Mouse (Mus musculus): ENCODE data around the gene Cnih2. TPM values are rescaled to one million over a fixed set of nuclear protein-coding genes. Genes with fewer than 3 reads are reported as not detected.
A peak's percentile ranks its signal among the peaks of the same experiment; 100 is the strongest.

Gene Cnih2
- polyA plus RNA-seq, 1 experiment from 2014 or later: 5.8 TPM

DNA sequence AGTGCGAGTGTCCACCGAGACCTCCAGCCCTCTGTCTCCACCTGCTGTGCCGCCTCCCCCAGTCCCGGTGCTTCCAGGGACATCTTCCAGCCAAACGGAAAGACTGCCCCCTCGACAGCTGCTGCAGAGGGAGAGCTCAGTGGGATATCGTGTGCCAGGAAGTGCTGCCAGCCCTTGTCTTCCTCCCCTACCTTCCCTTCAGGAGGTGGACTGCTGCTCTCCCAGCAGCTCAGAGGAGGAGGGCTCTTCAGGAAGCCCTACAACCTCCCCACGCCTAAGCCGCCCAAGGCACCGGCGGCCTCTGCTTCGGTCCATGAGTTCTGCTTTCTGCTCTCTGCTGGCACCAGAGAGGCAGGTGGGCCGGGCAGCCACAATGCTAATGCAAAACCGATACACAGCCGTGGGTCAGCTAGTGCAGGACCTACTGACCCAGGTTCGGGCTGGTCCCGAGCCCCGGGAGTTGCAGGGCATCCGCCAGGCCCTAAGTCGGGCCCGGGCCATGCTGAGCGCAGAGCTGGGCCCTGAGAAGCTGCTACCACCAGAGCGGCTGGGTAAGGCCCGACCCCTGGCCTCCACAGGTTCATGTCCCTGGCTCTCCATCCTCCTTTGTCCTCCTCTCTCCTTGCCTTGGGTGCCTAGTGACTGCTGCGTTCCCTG is 46.0 kb downstream of the Cnih2 start:
- peaks cover 27% of the 10 kb centered on the region for H3K36me3 ChIP-seq
- H3K4me3 ChIP-seq: peak overlapping the region; percentile 48
- no peak overlapping the region; the same call in 1 of the 2 replicates for H3K27ac ChIP-seq (replicated peaks)
- WGBS: 24% methylated on average over 25 of the region's 25 CpGs
- peak overlapping the region; percentile 71 for H3K4me2 ChIP-seq
- peak overlapping the region; percentile 72 for H3K9ac ChIP-seq
- no peaks in the 10 kb centered on the region for H3K9me3 ChIP-seq
- ATAC-seq (ENCODE audit: extremely low read depth, insufficient number of reproducible peaks, low FRiP score, low TSS enrichment): no peak
- H3K4me1 ChIP-seq: peaks cover 39% of the 10 kb centered on the region
- peaks cover 45% of the 10 kb centered on the region for H3K27me3 ChIP-seq (replicated peaks)

DNA sequence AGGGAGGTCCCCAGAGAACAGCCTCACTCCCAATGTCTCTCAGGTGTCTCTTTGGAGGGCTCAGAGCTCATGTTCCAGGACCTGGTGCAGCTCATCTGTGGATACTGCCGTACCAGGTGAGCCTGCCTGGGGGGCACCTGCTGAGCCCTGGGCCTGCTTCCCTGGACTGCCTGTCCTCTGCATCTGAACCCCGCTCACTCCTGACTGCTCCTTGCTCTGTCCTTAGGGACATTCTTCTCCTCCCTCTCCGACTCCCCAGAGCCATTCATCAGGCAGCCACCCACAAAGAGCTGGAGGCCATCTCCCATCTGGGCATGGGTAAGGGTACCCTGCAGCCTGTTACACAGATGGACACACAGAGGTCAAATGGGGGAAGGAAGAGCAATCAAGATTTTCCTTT is 46.8 kb downstream of the Cnih2 start:
- peak overlapping the region; percentile 72 for H3K9ac ChIP-seq
- 58% methylated on average over 3 of the region's 3 CpGs for WGBS

DNA sequence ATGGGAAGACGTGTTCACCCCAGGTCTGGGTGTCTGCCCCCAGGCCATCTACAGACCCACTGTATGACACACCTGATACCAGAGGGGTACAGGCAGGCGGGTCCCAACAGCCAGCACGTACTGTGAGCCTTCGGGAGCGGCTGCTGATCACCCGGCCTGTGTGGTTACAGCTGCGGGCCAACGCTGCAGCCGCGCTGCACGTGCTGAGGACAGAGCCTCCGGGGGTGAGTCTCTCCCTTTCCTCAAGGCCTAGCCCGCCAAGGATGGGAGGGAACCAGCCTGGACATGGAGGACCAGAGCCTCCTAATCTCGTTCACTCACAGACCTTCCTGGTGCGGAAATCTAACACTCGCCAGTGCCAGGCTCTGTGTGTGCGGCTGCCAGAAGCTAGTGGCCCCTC is 47.3 kb downstream of the Cnih2 start:
- no peak; the same call in 1 of the 2 replicates for ATAC-seq (ENCODE audit: extremely low read depth, insufficient number of reproducible peaks, low FRiP score, low TSS enrichment)
- WGBS: 7% methylated on average over 17 of the region's 17 CpGs

More for the DNA sequence above, 46.8 kb downstream of the Cnih2 start:
- Histone ChIP-seq H3K27ac (replicated peaks) (peak overlapping the region; percentile 70; the same call in 1 of the 2 replicates), H3K4me2 (peak overlapping the region; percentile 71), H3K4me3 (peak overlapping the region; percentile 48), H3K9me3 (no peaks in the 10 kb centered on the region), H3K4me1 (peaks cover 37% of the 10 kb centered on the region), H3K36me3 (peaks cover 35% of the 10 kb centered on the region), H3K27me3 (replicated peaks) (peaks cover 45% of the 10 kb centered on the region)
- no peak for ATAC-seq (ENCODE audit: extremely low read depth, insufficient number of reproducible peaks, low FRiP score, low TSS enrichment)

DNA sequence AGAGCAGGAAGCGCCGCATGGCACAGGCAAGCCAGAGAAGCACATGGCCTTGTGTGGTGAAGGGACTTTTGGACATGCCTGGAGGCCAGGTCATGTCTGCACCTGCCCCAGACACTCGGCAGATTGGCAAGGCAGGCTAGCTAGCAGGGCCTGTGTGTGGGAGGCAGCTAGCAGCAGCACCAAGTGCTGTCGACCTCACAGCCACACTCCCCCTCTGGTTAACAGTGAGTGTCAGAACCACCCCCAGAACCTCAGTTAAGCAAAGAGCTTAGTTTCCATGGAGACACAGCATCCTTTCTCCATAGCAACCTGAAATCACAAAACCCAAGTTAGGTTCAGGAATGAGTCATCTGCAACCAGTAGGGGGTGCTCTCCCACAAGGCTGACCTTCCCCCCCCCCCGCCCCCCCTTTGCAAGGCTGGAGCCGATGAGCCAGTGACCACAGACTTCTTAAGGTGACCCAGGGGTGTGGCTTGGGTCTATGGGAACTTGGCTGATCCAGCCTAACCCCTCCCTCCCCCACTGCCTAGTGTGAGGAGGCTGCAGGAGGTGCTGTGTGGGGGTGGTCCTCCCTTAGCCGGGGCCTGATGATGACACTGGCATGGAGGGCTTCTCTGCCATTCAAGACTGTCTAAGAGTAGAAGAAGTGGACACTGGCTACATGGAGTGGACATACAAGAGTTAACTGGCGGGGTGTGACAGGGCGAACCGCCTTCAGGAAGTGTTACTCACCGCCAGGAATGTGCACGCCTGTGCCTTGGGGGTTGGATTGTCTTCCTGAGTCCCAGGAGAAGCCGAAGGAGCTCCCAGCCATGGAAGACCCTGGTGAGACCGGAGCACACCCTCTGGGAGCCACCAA is 48.0 kb downstream of the Cnih2 start, which contains the start of gene Rin1:
Rin1 (plus strand) TSS at position 435 of the 859 bp plus-strand sequence.
- Histone ChIP-seq H3K27me3 (replicated peaks) (peaks cover 41% of the 10 kb centered on the region), H3K4me1 (peaks cover 34% of the 10 kb centered on the region), H3K9me3 (no peaks in the 10 kb centered on the region), H3K36me3 (peaks cover 42% of the 10 kb centered on the region), H3K9ac (peak within 1 kb of the TSS; percentile 72), H3K27ac (replicated peaks) (peak within 1 kb of the TSS; percentile 70), H3K4me2 (peak within 1 kb of the TSS; percentile 71), H3K4me3 (peak within 1 kb of the TSS; percentile 48)
- WGBS: 12% methylated on average over 14 of the region's 14 CpGs
- ATAC-seq (ENCODE audit: extremely low read depth, insufficient number of reproducible peaks, low FRiP score, low TSS enrichment): no peak

More for the DNA sequence above, 47.3 kb downstream of the Cnih2 start:
- Histone ChIP-seq H3K9me3 (no peaks in the 10 kb centered on the region), H3K27me3 (replicated peaks) (peaks cover 45% of the 10 kb centered on the region), H3K4me1 (peaks cover 34% of the 10 kb centered on the region), H3K36me3 (peaks cover 40% of the 10 kb centered on the region), H3K9ac (peak overlapping the region; percentile 72), H3K27ac (replicated peaks) (peak overlapping the region; percentile 70), H3K4me3 (peak overlapping the region; percentile 48), H3K4me2 (peak overlapping the region; percentile 71)

DNA sequence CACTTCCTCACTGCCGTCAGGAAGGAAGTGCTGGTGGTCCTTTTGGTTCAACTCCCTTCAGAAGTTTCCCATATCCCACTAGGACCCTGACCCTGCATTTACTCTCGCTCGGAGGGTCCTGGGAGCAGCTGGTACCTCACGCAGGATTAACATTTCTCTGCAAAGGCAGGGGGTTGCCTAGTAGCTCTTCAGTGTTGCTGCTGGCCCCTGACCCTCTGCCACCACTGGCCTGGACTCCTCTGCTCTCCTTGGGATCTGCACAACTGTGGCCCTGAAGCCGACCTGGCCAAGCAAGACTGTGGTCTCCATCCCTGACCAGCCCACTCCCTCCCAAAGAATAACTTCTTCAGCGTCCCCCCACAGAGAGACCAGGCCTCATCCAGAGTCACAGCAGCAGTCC is 49.0 kb downstream of the Cnih2 start:
- ATAC-seq (ENCODE audit: extremely low read depth, insufficient number of reproducible peaks, low FRiP score, low TSS enrichment): no peak
- Histone ChIP-seq H3K9ac (no peak overlapping the region), H3K36me3 (peaks cover 42% of the 10 kb centered on the region), H3K4me1 (peaks cover 34% of the 10 kb centered on the region), H3K4me3 (no peak overlapping the region), H3K4me2 (no peak overlapping the region), H3K9me3 (no peaks in the 10 kb centered on the region), H3K27ac (replicated peaks) (no peak overlapping the region), H3K27me3 (replicated peaks) (peaks cover 33% of the 10 kb centered on the region)
- 82% methylated on average over 6 of the region's 6 CpGs for WGBS

DNA sequence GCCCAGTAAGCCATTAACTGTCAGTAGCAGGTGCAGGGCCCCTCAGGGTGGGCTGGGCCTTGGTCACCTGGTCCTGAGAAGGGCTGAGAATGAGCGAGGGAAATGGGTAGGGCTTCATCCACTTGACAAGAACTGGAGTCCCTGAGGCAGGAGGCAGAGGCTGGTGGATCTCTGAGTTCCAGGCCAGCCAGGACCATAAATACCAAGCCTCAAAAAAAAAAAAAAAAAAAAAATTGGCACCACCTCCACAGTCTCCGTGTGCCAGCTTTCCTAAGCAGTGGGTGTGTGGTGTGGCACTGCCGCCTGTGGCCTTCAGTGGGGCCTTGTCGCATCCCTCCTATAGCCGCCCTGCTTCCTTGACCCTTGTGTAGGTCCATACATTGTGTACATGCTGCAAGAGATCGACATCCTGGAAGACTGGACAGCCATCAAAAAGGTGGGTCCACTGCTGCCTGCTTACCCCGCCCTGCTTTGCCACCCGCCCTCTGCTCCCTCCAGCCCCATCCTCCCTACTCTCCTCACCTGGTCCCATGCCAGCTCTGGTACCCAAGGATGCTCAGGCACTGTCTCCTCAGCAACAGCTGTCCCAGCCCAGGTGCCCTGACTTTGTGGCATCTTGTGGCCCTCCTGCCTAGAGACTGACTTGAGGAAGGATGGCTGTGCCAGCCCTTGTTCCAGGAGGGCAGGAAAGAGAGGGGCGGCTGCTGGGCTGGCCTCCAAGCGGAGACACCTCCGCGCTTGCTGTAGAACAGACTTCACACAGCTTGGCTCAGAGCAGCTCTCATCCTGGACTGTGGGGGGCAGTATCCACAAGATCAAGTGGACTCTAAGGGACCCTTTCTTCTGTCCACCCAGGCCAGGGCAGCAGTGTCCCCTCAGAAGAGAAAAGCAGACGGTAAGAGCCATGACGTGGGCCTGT is 49.9 kb downstream of the Cnih2 start:
- Histone ChIP-seq H3K27ac (replicated peaks) (no peak overlapping the region), H3K27me3 (replicated peaks) (peaks cover 28% of the 10 kb centered on the region), H3K9me3 (no peaks in the 10 kb centered on the region), H3K9ac (no peak overlapping the region), H3K4me1 (peaks cover 34% of the 10 kb centered on the region), H3K4me2 (no peak overlapping the region), H3K4me3 (no peak overlapping the region), H3K36me3 (peaks cover 50% of the 10 kb centered on the region)
- no peak for ATAC-seq (ENCODE audit: extremely low read depth, insufficient number of reproducible peaks, low FRiP score, low TSS enrichment)
- 83% methylated on average over 14 of the region's 14 CpGs for WGBS

DNA sequence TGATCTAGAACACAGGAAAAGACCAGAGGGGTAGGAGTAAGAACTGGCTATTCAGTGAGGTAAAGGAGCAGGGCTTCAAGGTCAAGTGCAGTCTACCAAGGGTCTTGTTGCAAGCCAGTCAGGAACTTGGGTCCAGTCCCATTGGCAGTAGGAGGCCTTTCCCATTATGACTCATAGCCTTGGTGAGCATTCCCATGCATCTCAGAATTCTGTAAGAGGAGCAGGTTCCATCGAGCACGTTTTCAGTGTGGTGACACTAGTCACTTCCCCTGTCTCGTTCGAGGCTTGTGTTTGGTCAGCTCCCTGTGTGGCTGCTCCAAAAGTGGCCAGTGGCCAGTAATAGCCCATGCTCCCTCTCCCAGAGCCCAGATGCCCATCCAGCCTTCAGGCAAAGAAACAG is 52.8 kb downstream of the Cnih2 start:
- Histone ChIP-seq H3K9me3 (no peaks in the 10 kb centered on the region), H3K4me1 (peaks cover 26% of the 10 kb centered on the region), H3K27me3 (replicated peaks) (peaks cover 3% of the 10 kb centered on the region; the same call in 1 of the 2 replicates), H3K36me3 (peaks cover 57% of the 10 kb centered on the region), H3K27ac (replicated peaks) (no peak overlapping the region), H3K4me3 (no peak overlapping the region), H3K9ac (no peak overlapping the region), H3K4me2 (no peak overlapping the region)
- 72% methylated on average over 4 of the region's 4 CpGs for WGBS
- ATAC-seq (ENCODE audit: extremely low read depth, insufficient number of reproducible peaks, low FRiP score, low TSS enrichment): no peak

Other genes starting within 250 kb of the Cnih2 start
- 40.5 and 42.2 TPM in 2 replicates for gene Ctsf, start 243.4 kb downstream of the Cnih2 start, polyA plus RNA-seq (2015; fragmentation: Nextera tagmentation; extraction: Ambion mirVana)
- 2.8 and 3.9 TPM in 2 replicates for gene Actn3, start 220.6 kb downstream of the Cnih2 start, polyA plus RNA-seq (2015; fragmentation: Nextera tagmentation; extraction: Ambion mirVana)
- 8.4 and 8.6 TPM in 2 replicates for gene Zdhhc24, start 219.9 kb downstream of the Cnih2 start, polyA plus RNA-seq (2015; fragmentation: Nextera tagmentation; extraction: Ambion mirVana)
- gene Bbs1, start 191.9 kb downstream of the Cnih2 start, polyA plus RNA-seq (2015; fragmentation: Nextera tagmentation; extraction: Ambion mirVana): 2.2 and 2.5 TPM in 2 replicates
- gene Dpp3, start 170.2 kb downstream of the Cnih2 start, polyA plus RNA-seq (2015; fragmentation: Nextera tagmentation; extraction: Ambion mirVana): 84.6 and 84.7 TPM in 2 replicates
- gene Peli3, start 155.4 kb downstream of the Cnih2 start, polyA plus RNA-seq (2015; fragmentation: Nextera tagmentation; extraction: Ambion mirVana): 0.99 and 1.0 TPM in 2 replicates
- 85.2 and 101 TPM in 2 replicates for gene Mrpl11, start 136.4 kb downstream of the Cnih2 start, polyA plus RNA-seq (2015; fragmentation: Nextera tagmentation; extraction: Ambion mirVana)
- 0.09 TPM in 2 replicates for gene Npas4, start 108.2 kb downstream of the Cnih2 start, polyA plus RNA-seq (2015; fragmentation: Nextera tagmentation; extraction: Ambion mirVana)
- gene Slc29a2, start 74.7 kb downstream of the Cnih2 start, polyA plus RNA-seq (2015; fragmentation: Nextera tagmentation; extraction: Ambion mirVana): 8.5 and 9.4 TPM in 2 replicates
- gene B4gat1, start 59.7 kb downstream of the Cnih2 start, polyA plus RNA-seq (2015; fragmentation: Nextera tagmentation; extraction: Ambion mirVana): 41.4 and 49.5 TPM in 2 replicates
- gene AC124502.3, start 59.6 kb downstream of the Cnih2 start, polyA plus RNA-seq (2015; fragmentation: Nextera tagmentation; extraction: Ambion mirVana): 1.4 and 1.7 TPM in 2 replicates
- 29.5 and 33.5 TPM in 2 replicates for gene Brms1, start 57.2 kb downstream of the Cnih2 start, polyA plus RNA-seq (2015; fragmentation: Nextera tagmentation; extraction: Ambion mirVana)
- 2.4 and 3.5 TPM in 2 replicates for gene Rin1, start 48.0 kb downstream of the Cnih2 start, polyA plus RNA-seq (2015; fragmentation: Nextera tagmentation; extraction: Ambion mirVana)
- 17.7 and 23.6 TPM in 2 replicates for gene Cd248, start 30.4 kb downstream of the Cnih2 start, polyA plus RNA-seq (2015; fragmentation: Nextera tagmentation; extraction: Ambion mirVana)
- gene Tmem151a, start 13.0 kb downstream of the Cnih2 start, polyA plus RNA-seq (2015; fragmentation: Nextera tagmentation; extraction: Ambion mirVana): 3.5 and 4.8 TPM in 2 replicates
- 84.3 and 94.6 TPM in 2 replicates for gene Yif1a, start 10.0 kb downstream of the Cnih2 start, polyA plus RNA-seq (2015; fragmentation: Nextera tagmentation; extraction: Ambion mirVana)
- 220 TPM in 2 replicates for gene Rab1b, start 8.6 kb upstream of the Cnih2 start, polyA plus RNA-seq (2015; fragmentation: Nextera tagmentation; extraction: Ambion mirVana)
- gene Klc2, start 20.0 kb upstream of the Cnih2 start, polyA plus RNA-seq (2015; fragmentation: Nextera tagmentation; extraction: Ambion mirVana): 18.4 and 22.3 TPM in 2 replicates
- gene Pacs1, start 174.6 kb upstream of the Cnih2 start, polyA plus RNA-seq (2015; fragmentation: Nextera tagmentation; extraction: Ambion mirVana): 17.7 and 18.6 TPM in 2 replicates
- gene Sf3b2, start 196.9 kb upstream of the Cnih2 start, polyA plus RNA-seq (2015; fragmentation: Nextera tagmentation; extraction: Ambion mirVana): 210 and 227 TPM in 2 replicates
- 4.5 and 5.9 TPM in 2 replicates for gene Gal3st3, start 199.8 kb upstream of the Cnih2 start, polyA plus RNA-seq (2015; fragmentation: Nextera tagmentation; extraction: Ambion mirVana)
- gene Catsper1, start 237.2 kb upstream of the Cnih2 start, polyA plus RNA-seq (2015; fragmentation: Nextera tagmentation; extraction: Ambion mirVana): not detected in 2 replicates